Mouse (Mus musculus) stomach, embryonic 14.5 days (tissue): ENCODE results near the gene Prr14l. TPM values are rescaled to one million over a fixed set of nuclear protein-coding genes. Genes with fewer than 3 reads are reported as not detected.
"Not testable (repeated sequence)": the region's sequence is repeated elsewhere in the genome, so short reads cannot be mapped to it uniquely, and the experiment has no call there.

Experiments
- ATAC-seq: fragments of 200-750 bp; cut with Nextera tagmentation; 2 replicates; pipeline ENCODE4 v1.8.0; 2017; ENCODE audit warnings: low read depth, moderate TSS enrichment; ENCODE audit not compliant: insufficient number of reproducible peaks, insufficient read depth, low FRiP score
- H3K27ac ChIP-seq: fragments of 300-500 bp; sonication (generic); 2 replicates; pipeline ENCODE4 v1.5.1; 2014; ENCODE audit warnings: mild to moderate bottlenecking, low read length, moderate library complexity, mixed read lengths
- H3K27me3 ChIP-seq: fragments of 300-500 bp; sonication (generic); 2 replicates; pipeline ENCODE4 v1.6.1; 2014; ENCODE audit warnings: low read length, control low read depth, mixed read lengths; ENCODE audit not compliant: control insufficient read depth, insufficient read depth
- H3K36me3 ChIP-seq: fragments of 300-500 bp; sonication (generic); 2 replicates; pipeline ENCODE4 v1.6.1; 2014; ENCODE audit warnings: mild to moderate bottlenecking, control low read depth, low read length, moderate library complexity, mixed read lengths; ENCODE audit not compliant: control insufficient read depth, insufficient read depth
- H3K4me1 ChIP-seq: fragments of 300-500 bp; sonication (generic); 2 replicates; pipeline ENCODE4 v1.6.1; 2014; ENCODE audit warnings: low read length, control low read depth, mixed read lengths; ENCODE audit not compliant: control insufficient read depth, insufficient read depth
- H3K4me2 ChIP-seq: fragments of 300-500 bp; sonication (generic); replicated peaks from 2 replicates; pipeline ENCODE4 v1.6.1; 2014; ENCODE audit warnings: low read depth, low read length, control low read depth
- H3K4me3 ChIP-seq: fragments of 300-500 bp; sonication (generic); 2 replicates; pipeline ENCODE4 v1.5.1; 2014; ENCODE audit warnings: low read depth, low read length, control low read depth
- H3K9ac ChIP-seq: fragments of 300-500 bp; sonication (generic); replicated peaks from 2 replicates; pipeline ENCODE4 v1.6.1; 2014; ENCODE audit warnings: low read depth, mild to moderate bottlenecking, control low read depth, low read length, moderate library complexity, mixed read lengths
- H3K9me3 ChIP-seq: fragments of 300-500 bp; sonication (generic); 2 replicates; pipeline ENCODE4 v1.6.1; 2016; ENCODE audit warnings: low read depth, low read length, control low read depth; ENCODE audit not compliant: control insufficient read depth
- WGBS: fragments of 180-500 bp; shearing (Covaris S2); extraction: QIAGEN DNeasy Blood & Tissue Kit; methylation state at CpG from one replicate; pipeline ENCODE4 v1.1.7; 2014; 5-methylcytosine and 5-hydroxymethylcytosine counted together
- polyA plus RNA-seq: library from polyadenylated mRNA; unstranded; fragments of >200 nt; fragmentation: Nextera tagmentation; extraction: Ambion mirVana; gene quantifications from 2 replicates; pipeline ENCODE4 v1.2.1, GENCODE M21; 2014

Prr14l gene
- polyA plus RNA-seq, 1 experiment from 2014 or later: 21.3 TPM

DNA sequence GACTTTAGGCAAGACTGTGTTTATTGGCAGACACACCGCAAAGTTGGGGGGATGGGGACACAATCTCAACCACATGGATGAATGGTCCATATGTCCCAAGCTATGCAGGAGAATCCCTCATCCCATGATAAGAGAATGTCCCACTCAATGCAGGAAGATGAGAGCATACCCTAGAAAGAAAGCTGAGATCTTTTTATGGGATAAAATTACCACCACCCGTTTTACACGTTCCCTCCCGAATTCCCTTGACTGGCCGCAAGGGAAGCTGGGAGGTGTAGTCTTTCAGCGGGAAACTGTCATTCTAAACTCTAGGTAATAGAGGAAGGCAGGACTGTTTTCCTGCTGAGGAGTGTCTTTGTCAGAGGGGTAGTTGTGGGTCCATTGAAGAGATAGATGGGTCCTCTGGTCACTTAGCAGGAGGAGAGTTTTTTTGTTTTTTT, 3.7 kb upstream of the Prr14l start:
- peak overlapping the region; percentile 71; the same call in 1 of the 2 replicates for H3K27ac ChIP-seq
- peak overlapping the region; percentile 54 for H3K4me2 ChIP-seq
- no peaks in the 10 kb centered on the region for H3K36me3 ChIP-seq
- H3K27me3 ChIP-seq: no peaks in the 10 kb centered on the region
- no peaks in the 10 kb centered on the region for H3K9me3 ChIP-seq
- 3% methylated on average over 6 of the region's 6 CpGs for WGBS
- H3K4me1 ChIP-seq: no peaks in the 10 kb centered on the region
- no peak overlapping the region for H3K9ac ChIP-seq
- ATAC-seq: no peak
- peak overlapping the region; percentile 39 for H3K4me3 ChIP-seq

DNA sequence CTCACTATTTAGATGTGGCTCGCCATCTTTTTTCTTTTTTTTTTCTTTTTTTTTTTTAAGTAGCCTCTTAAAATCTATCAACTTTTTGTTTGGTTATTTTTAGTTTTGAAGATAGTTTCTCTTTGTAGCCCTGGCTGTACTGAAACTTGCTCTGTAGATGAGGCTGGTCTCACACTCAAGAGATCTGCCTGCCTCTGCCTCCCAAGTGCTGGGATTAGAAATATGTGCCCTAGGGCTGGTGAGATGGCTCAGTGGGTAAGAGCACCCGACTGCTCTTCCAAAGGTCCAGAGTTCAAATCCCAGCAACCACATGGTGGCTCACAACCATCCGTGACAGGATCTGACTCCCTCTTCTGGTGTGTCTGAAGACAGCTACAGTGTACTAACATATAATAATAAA, 1.2 kb upstream of the Prr14l start:
- not testable (repeated sequence) for H3K4me3 ChIP-seq, H3K27ac ChIP-seq, H3K36me3 ChIP-seq, ATAC-seq, H3K9ac ChIP-seq, H3K4me2 ChIP-seq, H3K27me3 ChIP-seq, H3K9me3 ChIP-seq
- H3K4me1 ChIP-seq: peaks cover 16% of the 10 kb centered on the region; the same call in 1 of the 2 replicates
- 97% methylated on average over 2 of the region's 3 CpGs for WGBS

- no peak overlapping the region for H3K27ac ChIP-seq
- 89% methylated on average over 4 of the region's 4 CpGs for WGBS
Measured at GRCm38 (mm10) chr5:32854818-32855217, 762 bp upstream of the Prr14l start.

GRCm38 (mm10) chr5:32852026-32852425, 2.0 kb downstream of the Prr14l start:
- Histone ChIP-seq H3K4me3 (peak overlapping the region; percentile 97; the same call in 1 of the 2 replicates), H3K9me3 (no peaks in the 10 kb centered on the region), H3K27me3 (no peaks in the 10 kb centered on the region), H3K4me2 (peak overlapping the region; percentile 80), H3K9ac (0 out of 2 replicates have a peak overlapping the region, but pooled peaks have one; percentile 11), H3K27ac (no peak overlapping the region), H3K4me1 (peaks cover 16% of the 10 kb centered on the region; the same call in 1 of the 2 replicates), H3K36me3 (no peaks in the 10 kb centered on the region; the same call in 1 of the 2 replicates)
- WGBS: 26% methylated on average over 6 of the region's 6 CpGs
- ATAC-seq: no peak

More at GRCm38 (mm10) chr5:32854818-32855217, 762 bp upstream of the Prr14l start:
- Histone ChIP-seq H3K4me2 (no peak overlapping the region), H3K4me3 (no peak overlapping the region), H3K9me3 (no peaks in the 10 kb centered on the region), H3K27me3 (no peaks in the 10 kb centered on the region), H3K36me3 (no peaks in the 10 kb centered on the region; the same call in 1 of the 2 replicates), H3K9ac (no peak overlapping the region), H3K4me1 (peaks cover 16% of the 10 kb centered on the region; the same call in 1 of the 2 replicates)
- ATAC-seq: no peak

- WGBS: 93% methylated on average over 3 of the region's 3 CpGs
- not testable (repeated sequence) for H3K27ac ChIP-seq, H3K4me2 ChIP-seq, H3K4me3 ChIP-seq, H3K9ac ChIP-seq, ATAC-seq, H3K36me3 ChIP-seq, H3K27me3 ChIP-seq, H3K9me3 ChIP-seq
- H3K4me1 ChIP-seq: peaks cover 16% of the 10 kb centered on the region; the same call in 1 of the 2 replicates
Measured at GRCm38 (mm10) chr5:32849580-32849979, 4.5 kb downstream of the Prr14l start.

- 98% methylated on average over 3 of the region's 3 CpGs for WGBS
- Histone ChIP-seq H3K27ac (no peak overlapping the region), H3K4me3 (no peak overlapping the region), H3K4me1 (peaks cover 16% of the 10 kb centered on the region; the same call in 1 of the 2 replicates), H3K9ac (no peak overlapping the region), H3K4me2 (no peak overlapping the region), H3K36me3 (peaks cover 12% of the 10 kb centered on the region; the same call in 1 of the 2 replicates), H3K9me3 (no peaks in the 10 kb centered on the region), H3K27me3 (no peaks in the 10 kb centered on the region)
- no peak for ATAC-seq
Measured at GRCm38 (mm10) chr5:32849178-32849577, 4.9 kb downstream of the Prr14l start.

GRCm38 (mm10) chr5:32840029-32840428, 14.0 kb downstream of the Prr14l start:
- no peak for ATAC-seq
- no peak overlapping the region for H3K9ac ChIP-seq

GRCm38 (mm10) chr5:32836976-32837375, 17.1 kb downstream of the Prr14l start:
- Histone ChIP-seq H3K36me3 (peaks cover 54% of the 10 kb centered on the region), H3K4me2 (no peak overlapping the region), H3K9me3 (no peaks in the 10 kb centered on the region), H3K4me1 (no peaks in the 10 kb centered on the region), H3K27ac (no peak overlapping the region), H3K27me3 (no peaks in the 10 kb centered on the region), H3K4me3 (no peak overlapping the region), H3K9ac (no peak overlapping the region)
- no peak for ATAC-seq
- WGBS: 91% methylated on average over 5 of the region's 5 CpGs

More at GRCm38 (mm10) chr5:32840029-32840428, 14.0 kb downstream of the Prr14l start:
- Histone ChIP-seq H3K27ac (no peak overlapping the region), H3K36me3 (peaks cover 61% of the 10 kb centered on the region), H3K27me3 (no peaks in the 10 kb centered on the region), H3K4me1 (no peaks in the 10 kb centered on the region), H3K4me2 (no peak overlapping the region), H3K4me3 (no peak overlapping the region), H3K9me3 (no peaks in the 10 kb centered on the region)
- 92% methylated on average over 2 of the region's 2 CpGs for WGBS

DNA sequence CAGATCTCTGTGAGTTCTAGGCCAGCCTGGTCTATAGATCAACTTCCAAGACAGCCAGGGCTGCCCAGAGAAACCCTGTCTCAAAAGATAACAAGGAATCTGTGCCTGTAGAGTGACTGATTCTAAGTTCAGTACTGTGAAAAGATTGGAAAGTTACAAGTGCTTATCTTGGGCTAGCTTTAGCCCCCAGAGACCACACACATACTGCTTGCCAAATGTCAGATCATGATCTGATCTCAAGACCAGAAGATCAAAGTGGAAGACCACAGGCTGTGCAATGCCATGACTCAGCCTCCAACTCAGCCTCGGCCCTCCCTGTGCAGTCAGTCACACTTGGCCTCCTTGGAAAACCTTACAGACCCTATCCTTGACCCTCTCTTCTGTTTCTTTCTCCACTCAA, 19.6 kb downstream of the Prr14l start:
- 91% methylated on average over 1 of the region's 1 CpGs for WGBS
- Histone ChIP-seq H3K4me3 (no peak overlapping the region), H3K9me3 (no peaks in the 10 kb centered on the region), H3K36me3 (peaks cover 49% of the 10 kb centered on the region), H3K4me2 (no peak overlapping the region), H3K27ac (no peak overlapping the region), H3K4me1 (no peaks in the 10 kb centered on the region), H3K27me3 (no peaks in the 10 kb centered on the region), H3K9ac (no peak overlapping the region)
- no peak for ATAC-seq
